Mouse (Mus musculus): ENCODE data around the gene Lzts2. TPM values are rescaled to one million over a fixed set of nuclear protein-coding genes. Genes with fewer than 3 reads are reported as not detected.
A peak's percentile ranks its signal among the peaks of the same experiment; 100 is the strongest.

Lzts2 gene
- polyA plus RNA-seq, 2 experiments, result 64.7 to 87.0 TPM

DNA sequence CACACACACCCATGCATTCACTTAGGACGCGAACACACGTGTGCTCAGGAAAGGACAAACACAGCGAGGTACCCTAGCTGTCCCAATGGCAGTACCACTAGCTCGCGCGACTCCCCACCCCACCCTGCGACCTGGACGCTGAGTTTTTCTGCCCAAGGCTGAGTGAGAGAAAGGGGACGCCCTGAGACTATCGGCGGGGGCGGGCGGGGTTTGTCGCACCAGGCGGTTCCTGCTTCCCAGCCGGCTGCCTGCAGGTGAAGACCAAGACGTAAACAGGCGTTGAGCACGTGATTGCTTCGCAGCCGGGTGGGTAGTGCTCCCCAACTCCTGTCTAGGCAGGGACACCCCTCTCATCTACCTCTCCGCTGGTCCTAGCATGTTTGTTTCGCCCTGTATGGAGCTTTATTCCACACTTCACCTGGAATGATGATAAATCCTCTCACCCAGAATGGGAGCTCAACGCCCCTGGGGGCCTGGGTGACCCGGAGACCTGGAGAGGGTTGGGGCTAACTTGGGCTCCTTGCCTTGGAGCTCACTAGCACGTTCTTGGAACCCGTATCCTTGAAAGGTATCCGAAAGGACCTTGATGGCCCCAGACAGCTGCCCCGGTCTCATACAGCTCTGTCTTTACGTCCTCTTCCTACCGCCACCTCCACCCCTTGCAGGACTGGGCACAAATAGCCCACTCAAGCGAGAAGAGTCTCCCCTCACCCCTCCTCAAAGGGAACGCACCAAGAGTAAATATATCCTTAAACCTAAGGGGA is 1.5 kb downstream of the Lzts2 start:
- peaks cover 15% of the 10 kb centered on the region for H3K36me3 ChIP-seq (ENCODE audit: control insufficient read depth, insufficient read depth, low read length)
- peak overlapping the region; percentile 96 for H3K4me2 ChIP-seq (replicated peaks; ENCODE audit: low read depth, low read length, severe bottlenecking)
- H3K27ac ChIP-seq (replicated peaks; ENCODE audit: low read depth, low read length), result peak overlapping the region; percentile 99
- no peak for TF ChIP-seq POLR2A (IDR thresholded peaks at IDR 0.05; ENCODE audit: borderline replicate concordance, extremely low read depth, insufficient read depth, insufficient read length)
- no peaks in the 10 kb centered on the region for H3K9me3 ChIP-seq (ENCODE audit: control insufficient read depth, low read length)
- DNase-seq (ENCODE audit: low spot score) (peak; percentile 58), ATAC-seq (ENCODE audit: low FRiP score, low read depth) (peak; percentile 10; the same call in 1 of the 2 replicates)
- H3K27me3 ChIP-seq (ENCODE audit: control insufficient read depth, insufficient read depth, low read length), result no peaks in the 10 kb centered on the region
- H3K4me1 ChIP-seq (ENCODE audit: control insufficient read depth, insufficient read depth, low read length), result peaks cover 44% of the 10 kb centered on the region
- H3K9ac ChIP-seq (ENCODE audit: low read depth, low read length, severe bottlenecking), result peak overlapping the region; percentile 58
- under 1% methylated on average over 31 of the region's 34 CpGs for WGBS
- peak overlapping the region; percentile 73 for H3K4me3 ChIP-seq (replicated peaks; ENCODE audit: low read length)

DNA sequence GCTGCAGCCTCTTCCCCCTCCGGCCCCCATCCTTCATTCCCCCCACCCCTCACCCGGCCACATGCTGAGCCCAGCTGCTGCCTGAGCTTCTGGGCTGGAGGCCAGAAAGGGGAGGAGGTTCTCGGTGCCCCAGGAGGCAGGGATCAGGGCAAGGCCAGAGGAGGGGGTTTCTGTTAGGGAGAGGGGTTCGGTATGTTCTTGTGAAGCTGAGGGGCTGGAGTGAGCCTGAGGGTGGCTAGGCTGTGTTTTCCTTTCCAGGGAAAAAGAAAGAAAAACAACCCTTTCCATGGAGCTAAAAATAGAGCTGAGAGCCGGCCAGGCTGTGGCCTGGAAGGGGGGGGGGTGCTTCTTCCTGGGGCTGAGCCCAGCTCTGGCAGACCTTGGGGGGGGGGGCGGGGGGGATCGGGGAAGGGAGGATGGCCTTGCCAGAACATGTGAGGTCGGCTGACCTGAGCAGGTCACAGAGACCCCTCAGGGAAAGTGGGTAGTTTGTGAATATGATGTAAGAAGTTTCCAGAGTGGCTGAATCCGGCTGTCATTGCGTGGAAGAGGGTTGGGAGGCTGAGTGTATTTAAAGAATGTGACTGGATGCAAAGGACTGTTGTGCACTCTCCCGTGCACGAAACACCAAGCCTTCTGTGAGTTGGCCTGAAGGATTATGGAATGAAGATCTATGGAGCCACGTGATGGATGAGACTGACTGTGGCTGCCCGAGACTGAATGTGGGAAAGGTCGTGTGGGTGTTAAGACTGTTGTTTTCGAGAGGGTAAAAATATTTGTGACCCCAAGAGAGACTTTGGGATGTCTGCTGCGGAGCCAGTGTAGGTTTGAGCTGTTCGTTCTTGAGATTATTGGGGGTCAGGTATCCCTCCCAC is 2.4 kb downstream of the Lzts2 start:
- DNase-seq (ENCODE audit: low spot score) (peak; percentile 86), ATAC-seq (ENCODE audit: low FRiP score, low read depth) (peak; percentile 60)
- peak overlapping the region; percentile 80 for H3K9ac ChIP-seq (ENCODE audit: low read depth, low read length, severe bottlenecking)
- H3K4me1 ChIP-seq (ENCODE audit: control insufficient read depth, insufficient read depth, low read length), result peaks cover 52% of the 10 kb centered on the region
- peak overlapping the region; percentile 99 for H3K27ac ChIP-seq (replicated peaks; ENCODE audit: low read depth, low read length)
- peaks cover 14% of the 10 kb centered on the region for H3K36me3 ChIP-seq (ENCODE audit: control insufficient read depth, insufficient read depth, low read length)
- no peaks in the 10 kb centered on the region for H3K27me3 ChIP-seq (ENCODE audit: control insufficient read depth, insufficient read depth, low read length)
- H3K9me3 ChIP-seq (ENCODE audit: control insufficient read depth, low read length), result no peaks in the 10 kb centered on the region
- H3K4me2 ChIP-seq (replicated peaks; ENCODE audit: low read depth, low read length, severe bottlenecking), result peak overlapping the region; percentile 96
- no peak for TF ChIP-seq POLR2A (IDR thresholded peaks at IDR 0.05; ENCODE audit: borderline replicate concordance, extremely low read depth, insufficient read depth, insufficient read length)
- under 1% methylated on average over 17 of the region's 18 CpGs for WGBS
- peak overlapping the region; percentile 73 for H3K4me3 ChIP-seq (replicated peaks; ENCODE audit: low read length)

DNA sequence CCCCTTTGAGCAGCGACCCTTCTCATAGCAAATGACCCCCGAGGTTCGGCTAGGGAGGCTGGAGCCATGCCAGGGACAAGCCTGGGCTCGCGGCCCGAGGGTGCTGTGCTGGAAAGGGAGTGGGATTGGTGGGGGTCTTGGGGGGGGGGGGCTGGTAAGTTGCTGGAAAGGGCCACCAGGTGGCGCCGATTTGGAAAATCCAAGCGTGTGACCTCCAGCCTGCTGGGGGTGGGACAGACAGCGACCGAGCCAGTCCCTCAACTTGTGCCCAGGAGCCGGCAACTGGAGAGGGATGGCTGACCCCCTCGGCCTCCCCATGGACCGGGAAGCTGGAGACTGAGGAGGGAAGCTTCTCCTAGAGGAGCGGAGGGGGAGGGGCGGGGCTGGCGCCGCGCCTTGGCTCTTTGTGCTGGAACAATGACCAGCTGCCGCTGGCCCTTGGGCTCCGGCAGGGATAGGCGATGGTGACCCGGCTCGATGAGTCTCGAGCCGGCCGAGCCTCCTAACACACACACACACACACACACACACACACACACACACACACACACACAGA is 3.1 kb downstream of the Lzts2 start:
- Histone ChIP-seq H3K4me1 (ENCODE audit: control insufficient read depth, insufficient read depth, low read length) (peaks cover 52% of the 10 kb centered on the region), H3K4me2 (replicated peaks; ENCODE audit: low read depth, low read length, severe bottlenecking) (peak overlapping the region; percentile 96), H3K27me3 (ENCODE audit: control insufficient read depth, insufficient read depth, low read length) (no peaks in the 10 kb centered on the region), H3K9me3 (ENCODE audit: control insufficient read depth, low read length) (no peaks in the 10 kb centered on the region), H3K4me3 (replicated peaks; ENCODE audit: low read length) (peak overlapping the region; percentile 73), H3K27ac (replicated peaks; ENCODE audit: low read depth, low read length) (peak overlapping the region; percentile 99), H3K36me3 (ENCODE audit: control insufficient read depth, insufficient read depth, low read length) (peaks cover 15% of the 10 kb centered on the region), H3K9ac (ENCODE audit: low read depth, low read length, severe bottlenecking) (peak overlapping the region; percentile 80)
- peak; percentile 84 for DNase-seq (ENCODE audit: low spot score)
- 0% methylated on average over 15 of the region's 27 CpGs for WGBS
- ATAC-seq (ENCODE audit: low FRiP score, low read depth), result peak; percentile 11
- TF ChIP-seq POLR2A (IDR thresholded peaks at IDR 0.05; ENCODE audit: borderline replicate concordance, extremely low read depth, insufficient read depth, insufficient read length), result 0 out of 2 replicates have a peak, but pooled peaks have one; percentile 34

DNA sequence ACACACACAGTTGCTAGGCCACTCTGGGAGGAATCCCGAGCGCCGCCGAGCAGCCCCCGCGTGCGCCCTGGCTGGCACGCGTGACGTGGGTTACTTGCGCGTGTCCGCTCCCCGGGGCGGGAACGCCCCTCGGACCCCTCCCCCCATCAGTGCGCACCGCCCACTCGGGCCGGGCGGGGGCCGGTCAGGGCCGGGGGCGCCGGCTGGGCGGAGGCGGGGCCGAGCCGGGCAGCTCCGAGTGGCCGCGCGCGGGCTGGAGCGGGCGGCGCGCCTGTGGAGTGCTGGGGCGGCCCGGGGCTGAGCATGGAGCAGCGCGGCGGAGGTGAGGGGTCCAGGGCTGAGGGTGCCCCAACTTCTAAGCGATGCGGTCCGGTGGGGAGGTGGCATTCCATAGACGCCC is 3.7 kb downstream of the Lzts2 start:
- ATAC-seq (ENCODE audit: low FRiP score, low read depth) (peak; percentile 67), DNase-seq (ENCODE audit: low spot score) (peak; percentile 70)
- H3K9me3 ChIP-seq (ENCODE audit: control insufficient read depth, low read length), result no peaks in the 10 kb centered on the region
- TF ChIP-seq POLR2A (IDR thresholded peaks at IDR 0.05; ENCODE audit: borderline replicate concordance, extremely low read depth, insufficient read depth, insufficient read length), result 0 out of 2 replicates have a peak, but pooled peaks have one; percentile 46
- H3K4me1 ChIP-seq (ENCODE audit: control insufficient read depth, insufficient read depth, low read length), result peaks cover 52% of the 10 kb centered on the region
- peak overlapping the region; percentile 96 for H3K4me2 ChIP-seq (replicated peaks; ENCODE audit: low read depth, low read length, severe bottlenecking)
- H3K27me3 ChIP-seq (ENCODE audit: control insufficient read depth, insufficient read depth, low read length), result no peaks in the 10 kb centered on the region
- WGBS, result 3% methylated on average over 25 of the region's 48 CpGs
- peak overlapping the region; percentile 99 for H3K27ac ChIP-seq (replicated peaks; ENCODE audit: low read depth, low read length)
- H3K36me3 ChIP-seq (ENCODE audit: control insufficient read depth, insufficient read depth, low read length), result peaks cover 21% of the 10 kb centered on the region
- peak overlapping the region; percentile 73 for H3K4me3 ChIP-seq (replicated peaks; ENCODE audit: low read length)
- peak overlapping the region; percentile 80 for H3K9ac ChIP-seq (ENCODE audit: low read depth, low read length, severe bottlenecking)

DNA sequence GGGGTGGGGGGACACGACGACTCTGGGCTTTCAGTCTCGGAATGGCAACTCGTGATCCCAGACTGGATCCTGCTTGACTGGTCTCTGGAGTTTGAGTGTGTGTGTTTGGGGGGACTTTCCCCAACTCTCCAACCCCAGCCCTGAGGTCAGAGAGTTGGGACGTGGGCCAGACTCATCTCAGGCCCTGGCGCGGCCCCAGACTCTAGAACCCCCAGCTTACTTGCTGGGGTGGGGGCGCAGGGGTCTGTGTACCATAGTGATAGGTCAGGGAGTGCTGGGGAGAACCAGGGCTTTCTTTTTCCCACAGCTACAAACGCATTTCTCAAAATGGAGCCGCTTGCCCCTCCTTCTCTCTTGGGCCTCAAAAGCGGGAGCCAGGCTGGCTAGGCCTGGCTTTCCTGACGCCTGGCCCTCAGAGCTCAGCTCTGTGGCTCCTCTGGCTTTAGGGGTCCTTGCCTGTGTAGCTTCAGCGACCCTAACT is 4.2 kb downstream of the Lzts2 start:
- H3K27ac ChIP-seq (replicated peaks; ENCODE audit: low read depth, low read length), result peak overlapping the region; percentile 99
- 2% methylated on average over 10 of the region's 13 CpGs for WGBS
- H3K36me3 ChIP-seq (ENCODE audit: control insufficient read depth, insufficient read depth, low read length), result peaks cover 24% of the 10 kb centered on the region
- H3K4me3 ChIP-seq (replicated peaks; ENCODE audit: low read length), result peak overlapping the region; percentile 73
- no peak for TF ChIP-seq POLR2A (IDR thresholded peaks at IDR 0.05; ENCODE audit: borderline replicate concordance, extremely low read depth, insufficient read depth, insufficient read length)
- H3K9me3 ChIP-seq (ENCODE audit: control insufficient read depth, low read length), result no peaks in the 10 kb centered on the region
- ATAC-seq (ENCODE audit: low FRiP score, low read depth) (no peak), DNase-seq (ENCODE audit: low spot score) (peak; percentile 52)
- H3K4me1 ChIP-seq (ENCODE audit: control insufficient read depth, insufficient read depth, low read length), result peaks cover 49% of the 10 kb centered on the region
- H3K4me2 ChIP-seq (replicated peaks; ENCODE audit: low read depth, low read length, severe bottlenecking), result peak overlapping the region; percentile 96
- no peaks in the 10 kb centered on the region for H3K27me3 ChIP-seq (ENCODE audit: control insufficient read depth, insufficient read depth, low read length)
- peak overlapping the region; percentile 80 for H3K9ac ChIP-seq (ENCODE audit: low read depth, low read length, severe bottlenecking)

Data from limb, embryonic 14.5 days (tissue).